Mouse (Mus musculus): Measurements from ENCODE around the gene Gm8113. TPM values are rescaled to one million over a fixed set of nuclear protein-coding genes. Genes with fewer than 3 reads are reported as not detected.
A peak's percentile ranks its signal among the peaks of the same experiment; 100 is the strongest.
"Not testable (repeated sequence)": the region's sequence is repeated elsewhere in the genome, so short reads cannot be mapped to it uniquely, and the experiment has no call there.

The Gm8113 gene
- 1.9 and 3.1 TPM in 2 replicates for polyA plus RNA-seq (2012; rRNA removed)

GRCm38 (mm10) chr14:43924688-43925403 lies at the start of gene Gm8113:
Gene Gm8113, plus strand, starts transcription at chr14:43925390.
- not testable (repeated sequence) for DNase-seq (ENCODE audit: low read depth)

GRCm38 (mm10) chr14:43875417-43875816 lies 49.8 kb upstream of the Gm8113 start, which contains the start of gene Ear1:
Gene Ear1, minus strand, starts transcription at chr14:43875517.
- not testable (repeated sequence) for DNase-seq (ENCODE audit: low read depth)

GRCm38 (mm10) chr14:43877789-43878188 lies 47.4 kb upstream of the Gm8113 start:
- DNase-seq (ENCODE audit: low read depth), result not testable (repeated sequence)

DNA sequence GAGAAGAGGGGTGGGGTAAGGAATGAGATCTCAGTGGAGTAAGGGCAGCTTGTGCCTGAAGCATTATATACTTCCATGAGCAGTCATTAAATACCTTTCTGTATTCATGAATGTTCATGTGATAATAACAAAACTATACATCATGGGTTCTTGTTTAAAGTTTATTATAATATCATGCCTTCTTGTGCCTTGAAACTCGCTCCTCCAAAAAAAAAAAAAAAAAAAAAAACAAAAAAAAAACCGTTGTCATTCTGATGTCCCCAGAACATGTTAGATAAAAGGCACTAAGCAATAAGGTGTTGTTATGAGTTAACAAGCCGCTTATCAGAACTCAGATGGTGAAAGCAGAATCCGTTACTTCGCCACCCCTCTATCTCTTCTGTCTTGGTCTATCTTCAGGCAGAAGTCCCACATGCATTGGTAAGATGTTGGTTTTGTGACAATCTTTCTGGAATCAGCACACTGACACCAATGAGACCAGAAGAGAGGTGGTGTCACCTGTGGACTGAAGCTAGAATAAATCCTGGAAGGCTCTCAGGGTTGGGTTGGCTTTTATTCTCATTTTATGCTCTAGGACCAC lies 45.1 kb upstream of the Gm8113 start:
- not testable (repeated sequence) for DNase-seq (ENCODE audit: low read depth)

DNA sequence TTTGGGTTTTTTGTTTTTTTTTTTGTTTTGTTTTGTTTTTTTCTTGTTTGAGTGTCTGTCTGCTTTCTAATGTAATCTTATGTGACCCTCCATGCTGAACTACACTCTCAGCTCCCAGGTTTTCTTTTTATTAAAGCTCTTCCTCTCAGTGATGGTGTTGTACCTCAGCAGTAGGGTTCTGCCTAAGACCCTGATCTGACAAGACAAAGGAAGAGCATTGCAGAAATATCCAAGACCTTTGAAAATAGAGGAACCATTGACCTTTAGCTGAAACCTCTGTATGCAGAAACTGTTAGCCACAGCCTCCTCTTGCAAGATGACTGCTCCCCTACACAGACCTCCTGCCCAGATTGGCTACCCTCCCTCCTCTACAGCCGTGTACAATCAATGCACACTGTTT lies 39.0 kb upstream of the Gm8113 start:
- DNase-seq (ENCODE audit: low read depth), result not testable (repeated sequence)

DNA sequence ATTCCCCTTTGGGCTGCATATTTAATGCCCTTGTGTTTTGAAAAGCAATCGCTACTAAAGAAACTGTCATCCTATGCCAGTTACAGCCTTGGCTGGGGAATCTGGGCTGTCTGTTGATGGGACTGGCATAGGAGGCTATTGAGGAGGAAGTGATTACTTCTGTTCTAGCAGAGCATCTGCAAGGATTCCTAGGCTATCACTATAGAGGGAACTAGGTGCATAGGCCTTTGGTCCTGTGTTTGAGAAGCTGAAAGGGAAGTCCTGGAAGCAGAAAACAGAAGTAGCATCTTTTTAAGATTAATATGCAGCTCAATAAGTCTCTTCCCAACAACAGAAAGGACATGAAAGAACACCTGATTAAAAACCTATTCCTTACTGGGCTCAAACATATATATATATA lies 33.9 kb upstream of the Gm8113 start:
- not testable (repeated sequence) for DNase-seq (ENCODE audit: low read depth)

DNA sequence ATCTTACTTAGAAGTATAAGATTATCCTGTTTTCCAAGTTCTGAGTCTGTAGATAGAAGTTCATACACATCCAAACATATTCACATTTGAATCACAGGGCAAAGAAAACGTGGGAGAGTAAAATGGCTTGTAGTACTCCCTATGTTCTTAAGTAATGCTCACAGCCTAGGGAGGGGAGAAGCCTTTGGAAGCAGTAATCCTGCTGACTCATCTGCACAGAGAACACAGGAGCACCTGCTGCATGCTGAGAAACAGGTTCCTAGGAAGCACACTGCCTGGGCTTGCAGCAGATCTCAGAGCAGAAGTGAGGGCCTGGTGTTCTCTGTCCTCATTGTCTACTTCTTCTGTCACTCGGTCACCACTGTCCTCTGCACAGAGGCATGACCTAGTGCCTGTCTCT lies 29.8 kb upstream of the Gm8113 start:
- not testable (repeated sequence) for DNase-seq (ENCODE audit: low read depth)

DNA sequence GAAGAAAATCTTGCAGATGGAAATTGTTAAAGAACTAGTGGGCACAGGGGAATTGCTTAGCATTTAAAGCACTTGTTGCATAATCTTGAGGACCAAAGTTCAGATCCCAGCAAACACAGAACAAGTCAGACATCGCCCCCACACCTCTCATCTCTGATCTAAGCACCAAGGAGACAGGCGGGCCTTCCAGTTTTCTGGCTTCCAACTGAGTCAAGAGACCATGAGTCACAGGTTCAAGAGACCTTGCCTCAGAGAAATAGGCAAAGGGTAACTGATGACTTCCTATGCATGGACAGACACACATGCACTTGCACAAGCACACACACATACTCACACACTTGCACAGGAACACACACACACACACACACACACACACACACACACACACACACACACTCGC lies 26.6 kb upstream of the Gm8113 start:
- DNase-seq (ENCODE audit: low read depth), result not testable (repeated sequence)

DNA sequence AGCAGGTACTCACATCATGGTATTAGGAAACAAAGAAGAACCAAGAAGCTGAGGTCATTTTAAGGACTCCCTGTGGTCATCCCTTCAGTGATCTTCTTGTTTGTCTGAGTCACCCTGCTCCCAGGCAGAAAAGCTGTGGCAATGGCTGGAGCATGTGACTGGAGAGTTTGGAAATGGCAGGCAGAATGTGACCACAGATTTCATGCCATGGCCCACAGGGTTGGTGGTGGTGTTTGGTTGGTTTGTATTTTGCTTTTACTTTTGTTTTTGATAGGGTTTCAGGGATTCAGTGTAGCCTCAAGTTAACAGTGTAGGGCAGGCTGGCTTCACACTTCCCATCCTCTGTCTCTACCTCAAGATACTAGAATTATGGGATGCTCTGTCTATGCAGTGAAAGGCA lies 7.0 kb upstream of the Gm8113 start:
- DNase-seq (ENCODE audit: low read depth), result not testable (repeated sequence)

DNA sequence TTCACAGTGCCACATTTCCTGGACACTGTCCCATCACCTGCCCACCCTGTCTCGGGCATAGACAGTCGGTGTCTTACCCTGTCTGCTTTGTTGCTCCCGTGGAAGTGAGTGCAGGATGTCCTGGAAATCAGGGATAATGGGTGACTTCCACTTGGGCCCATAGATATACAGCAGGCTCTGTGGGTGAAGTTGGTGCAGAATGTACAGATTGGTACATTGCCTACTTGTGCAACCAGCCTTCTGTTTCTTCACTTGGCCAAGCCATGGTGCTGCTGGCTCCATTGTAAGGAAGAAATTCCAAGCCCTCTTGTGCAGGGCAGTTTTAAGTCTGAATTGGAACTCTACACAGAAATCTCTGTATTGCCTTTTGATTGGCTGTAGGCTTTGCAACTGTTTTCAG lies 1.7 kb upstream of the Gm8113 start, which contains the start of gene Ear10:
TSS of gene Ear10 (minus strand) at position 101 of the 400 bp plus-strand sequence.
- peak; percentile 13 for DNase-seq (ENCODE audit: low read depth)

DNA sequence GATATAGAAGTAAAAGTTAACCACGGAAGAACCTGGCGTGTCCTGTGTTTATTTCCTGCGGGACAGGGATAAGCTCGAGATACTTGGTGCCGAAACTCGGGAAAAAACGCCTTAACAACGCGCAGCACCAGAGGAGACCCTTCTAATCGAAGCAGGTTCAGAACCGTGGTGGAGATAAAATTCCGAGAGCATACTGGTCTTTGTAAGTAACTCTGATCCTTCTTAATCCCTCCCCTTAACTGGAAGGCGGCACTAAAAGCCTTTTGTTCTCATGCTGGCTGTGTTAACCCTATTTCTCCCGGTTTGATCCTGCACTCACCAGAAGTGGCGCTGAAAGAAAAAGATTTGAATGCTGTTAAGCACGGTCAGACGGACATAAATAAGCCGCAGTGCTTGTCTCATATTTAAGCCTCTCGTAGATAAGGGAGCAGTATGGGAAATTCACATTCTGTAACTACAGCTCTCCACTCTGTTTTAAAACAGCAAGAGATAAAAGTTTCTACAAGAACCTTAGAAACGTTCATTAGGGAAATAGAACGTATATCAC lies 287 bp downstream of the Gm8113 start:
- DNase-seq (ENCODE audit: low read depth), result not testable (repeated sequence)

DNA sequence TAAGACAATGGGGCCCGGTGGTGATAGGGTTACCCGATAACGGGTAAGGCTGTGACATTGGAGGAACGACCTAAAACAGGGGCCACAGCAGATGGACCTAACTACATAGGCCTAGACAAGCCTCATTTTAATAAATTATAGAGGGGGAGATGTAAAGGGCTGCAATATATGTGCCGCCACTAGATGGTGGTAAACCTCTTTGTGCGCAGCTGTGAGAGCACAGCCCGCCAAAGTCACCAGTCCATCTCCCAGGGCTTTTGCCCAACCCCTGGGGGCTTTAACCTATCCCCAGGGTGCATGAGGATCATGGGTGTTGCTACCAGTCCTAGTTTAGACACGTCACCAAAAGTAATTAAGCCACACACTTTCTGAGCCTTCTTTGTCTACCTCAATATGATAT lies 7.8 kb downstream of the Gm8113 start:
- not testable (repeated sequence) for DNase-seq (ENCODE audit: low read depth)

DNA sequence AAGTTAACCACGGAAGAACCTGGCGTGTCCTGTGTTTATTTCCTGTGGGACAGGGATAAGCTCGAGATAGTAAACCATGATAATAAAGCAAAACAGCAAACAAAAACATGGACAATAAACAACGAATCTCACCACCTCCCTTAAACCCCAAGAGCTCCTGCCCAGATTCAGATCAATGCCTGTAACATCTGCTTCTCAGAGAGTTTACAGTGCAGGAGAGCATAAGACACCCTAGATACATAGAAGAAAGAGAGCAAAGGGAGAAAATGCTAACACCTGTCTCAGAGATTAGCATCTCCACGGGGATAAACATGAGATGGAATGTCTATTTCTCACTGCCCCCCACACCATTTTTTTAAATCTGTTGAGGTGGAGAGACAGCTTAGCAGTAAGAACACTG lies 8.2 kb downstream of the Gm8113 start:
- not testable (repeated sequence) for DNase-seq (ENCODE audit: low read depth)

DNA sequence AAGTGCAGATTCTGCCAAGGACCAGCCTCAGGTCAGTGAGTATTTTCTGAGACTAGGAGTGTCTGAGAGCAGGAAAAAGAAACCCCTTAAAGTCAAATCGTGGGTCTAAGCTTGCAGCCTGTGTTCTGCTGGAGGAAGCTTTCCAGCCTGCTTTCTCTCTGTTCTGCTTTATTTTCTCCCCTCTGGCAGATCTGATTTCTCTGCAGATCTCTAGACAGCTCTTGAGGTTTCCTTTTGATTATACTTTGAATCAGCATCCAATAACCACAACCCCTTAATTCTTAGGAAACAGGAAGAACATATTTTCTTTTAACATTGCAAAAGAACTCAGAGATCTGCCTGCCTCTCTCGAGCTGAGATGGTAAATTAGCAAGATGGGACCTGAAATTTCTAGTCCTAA lies 28.2 kb downstream of the Gm8113 start:
- DNase-seq (ENCODE audit: low read depth), result not testable (repeated sequence)

DNA sequence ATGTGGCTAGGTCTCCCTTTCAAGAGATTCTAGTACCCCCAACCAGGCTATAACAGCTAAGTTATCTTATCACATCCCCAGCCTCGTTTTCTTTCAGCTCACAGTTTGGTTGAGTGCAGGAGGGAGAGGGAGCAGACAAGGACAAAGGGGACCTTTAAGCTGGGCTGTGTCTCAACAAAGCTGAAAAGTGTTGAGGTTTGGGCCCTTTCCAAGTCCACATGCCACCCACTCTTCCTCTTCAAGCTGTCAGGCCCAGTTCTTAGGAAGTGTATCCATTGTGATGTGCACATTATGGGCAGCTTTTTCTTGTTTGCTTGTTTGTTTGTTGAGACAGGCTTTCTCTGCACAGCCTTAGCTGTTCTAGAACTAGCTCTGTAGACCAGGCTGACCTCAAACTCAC lies 29.9 kb downstream of the Gm8113 start:
- DNase-seq (ENCODE audit: low read depth), result not testable (repeated sequence)

- not testable (repeated sequence) for DNase-seq (ENCODE audit: low read depth)
Observed at GRCm38 (mm10) chr14:43956769-43957168, 31.6 kb downstream of the Gm8113 start, which contains the start of gene Ang5. Gene Ang5, plus strand, starts transcription at chr14:43957069.

Other genes starting within 250 kb of the Gm8113 start
- not detected in 2 replicates for gene Gm8165, start 248.2 kb upstream of the Gm8113 start, polyA plus RNA-seq (2012; rRNA removed)
- gene Gm7324, start 227.6 kb upstream of the Gm8113 start, polyA plus RNA-seq (2012; rRNA removed), result not detected in 2 replicates
- not detected in 2 replicates for gene Gm16506, start 197.9 kb upstream of the Gm8113 start, polyA plus RNA-seq (2012; rRNA removed)
- gene Gm6526, start 177.5 kb upstream of the Gm8113 start, polyA plus RNA-seq (2012; rRNA removed), result not detected in 2 replicates
- gene Gm8180, start 140.6 kb upstream of the Gm8113 start, polyA plus RNA-seq (2012; rRNA removed), result not detected in 2 replicates
- 0.63 TPM in 1 of 2 replicates, not detected in the other for gene Ear1, start 49.9 kb upstream of the Gm8113 start, polyA plus RNA-seq (2012; rRNA removed)
- gene Ear10, start 1.8 kb upstream of the Gm8113 start, polyA plus RNA-seq (2012; rRNA removed), result not detected in 2 replicates
- gene Ang5, start 31.7 kb downstream of the Gm8113 start, polyA plus RNA-seq (2012; rRNA removed), result not detected in 2 replicates
- not detected in 2 replicates for gene Ang6, start 76.9 kb downstream of the Gm8113 start, polyA plus RNA-seq (2012; rRNA removed)
- 22.1 and 38.0 TPM in 2 replicates for gene Ear2, start 177.3 kb downstream of the Gm8113 start, polyA plus RNA-seq (2012; rRNA removed)
- gene Gm3327, start 198.5 kb downstream of the Gm8113 start, polyA plus RNA-seq (2012; rRNA removed), result not detected in 2 replicates